Mouse (Mus musculus) forebrain, postnatal 0 days (tissue): ENCODE data around the gene Nrip3. TPM values are rescaled to one million over a fixed set of nuclear protein-coding genes. Genes with fewer than 3 reads are reported as not detected.
A peak's percentile ranks its signal among the peaks of the same experiment; 100 is the strongest.

Experiments
- ATAC-seq: fragments of 200-750 bp; cut with Nextera tagmentation; 2 replicates; pipeline ENCODE4 v1.8.0; 2017; ENCODE audit warnings: mild to moderate bottlenecking, moderate library complexity
- DNase-seq: peaks from one replicate; pipeline ENCODE4 v3.0.0-alpha.2; 2015
- H3K27ac ChIP-seq: fragments of 300-500 bp; sonication (generic); 2 replicates; pipeline ENCODE4 v1.5.1; 2014; ENCODE audit warnings: low read depth, mild to moderate bottlenecking, antibody characterized with exemption, low read length, moderate library complexity, mixed read lengths
- H3K27me3 ChIP-seq: fragments of 300-500 bp; sonication (generic); 2 replicates; pipeline ENCODE4 v1.6.1; 2014; ENCODE audit warnings: mild to moderate bottlenecking, low read length, mixed read lengths; ENCODE audit not compliant: insufficient read depth
- H3K36me3 ChIP-seq: fragments of 300-500 bp; sonication (generic); 2 replicates; pipeline ENCODE4 v1.6.1; 2014; ENCODE audit warnings: mild to moderate bottlenecking, moderate library complexity; ENCODE audit not compliant: insufficient read depth
- H3K4me1 ChIP-seq: fragments of 300-500 bp; sonication (generic); 2 replicates; pipeline ENCODE4 v1.6.1; 2014; ENCODE audit warnings: antibody characterized with exemption; ENCODE audit not compliant: insufficient read depth
- H3K4me2 ChIP-seq: fragments of 300-500 bp; sonication (generic); 2 replicates; pipeline ENCODE4 v1.6.1; 2014; ENCODE audit warnings: low read depth, mild to moderate bottlenecking, moderate library complexity
- H3K4me3 ChIP-seq: fragments of 300-500 bp; sonication (generic); 2 replicates; pipeline ENCODE4 v1.5.1; 2014; ENCODE audit warnings: low read depth, low read length, mixed read lengths
- H3K9ac ChIP-seq: fragments of 300-500 bp; sonication (generic); 2 replicates; pipeline ENCODE4 v1.6.1; 2014; ENCODE audit warnings: mild to moderate bottlenecking
- H3K9me3 ChIP-seq: fragments of 300-500 bp; sonication (generic); 2 replicates; pipeline ENCODE4 v1.6.1; 2016; ENCODE audit warnings: low read length
- CTCF ChIP-seq: sonication (generic); IDR thresholded peaks from 2 replicates; pipeline ENCODE4 v1.5.1; 2016; ENCODE audit warnings: antibody characterized with exemption, control low read depth, low read depth
- WGBS: fragments of 180-500 bp; shearing (Covaris S2); extraction: QIAGEN DNeasy Blood & Tissue Kit; methylation state at CpG from one replicate; pipeline ENCODE4 v1.1.7; 2014; 5-methylcytosine and 5-hydroxymethylcytosine counted together
- polyA plus RNA-seq: library from polyadenylated mRNA; unstranded; fragments of >200 nt; fragmentation: Nextera tagmentation; extraction: Ambion mirVana; gene quantifications from 2 replicates; pipeline ENCODE4 v1.2.1, GENCODE M21; 2015
- total RNA-seq: library from RNA; depleted of rRNA; stranded (reverse); fragments of >200 nt; gene quantifications from 2 replicates; pipeline ENCODE4 v1.2.3, GENCODE M21; 2014

Gene Nrip3
- total and polyA plus RNA-seq, 2 experiments from 2014 or later = 21.9 to 43.4 TPM

- Histone ChIP-seq H3K4me3 (no peak overlapping the region), H3K4me1 (no peaks in the 10 kb centered on the region), H3K4me2 (no peak overlapping the region), H3K9me3 (no peaks in the 10 kb centered on the region), H3K27me3 (no peaks in the 10 kb centered on the region), H3K27ac (no peak overlapping the region), H3K9ac (no peak overlapping the region), H3K36me3 (peaks cover 45% of the 10 kb centered on the region)
- TF ChIP-seq CTCF = no peak
- 90% methylated on average over 4 of the region's 4 CpGs for WGBS
- no peak for DNase-seq
- no peak for ATAC-seq
These were observed 47.0 kb downstream of the Nrip3 start for GRCm38 (mm10) chr7:109734806-109735205.

DNA sequence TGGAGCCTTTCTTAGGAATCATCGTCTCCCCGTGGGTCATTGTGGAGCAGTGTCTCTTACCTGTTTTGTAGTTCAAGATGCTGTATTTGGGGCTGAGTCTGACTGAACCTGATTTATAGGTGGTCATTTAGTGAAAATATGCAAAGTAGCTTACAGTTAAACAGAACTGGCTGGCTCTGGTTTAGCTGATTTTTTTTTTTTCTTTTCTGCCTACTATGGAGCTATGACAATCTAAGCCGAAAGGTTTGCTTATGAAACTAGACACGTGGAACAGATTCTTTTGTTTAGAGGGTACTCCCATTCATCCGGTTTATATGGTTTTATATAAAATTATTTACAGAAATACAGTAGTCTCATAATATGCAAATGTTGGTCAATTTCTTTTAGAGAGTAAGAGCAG, 50.2 kb downstream of the Nrip3 start, which contains the start of gene Ascl3:
Ascl3 (minus strand) TSS at position 101 of the 400 bp plus-strand sequence.
- Histone ChIP-seq H3K9me3 (no peaks in the 10 kb centered on the region), H3K4me1 (no peaks in the 10 kb centered on the region), H3K27ac (no peak within 1 kb of the TSS), H3K4me3 (no peak within 1 kb of the TSS), H3K4me2 (no peak within 1 kb of the TSS), H3K9ac (no peak within 1 kb of the TSS), H3K36me3 (peaks cover 19% of the 10 kb centered on the region), H3K27me3 (no peaks in the 10 kb centered on the region)
- no peak for TF ChIP-seq CTCF
- WGBS = 86% methylated on average over 5 of the region's 5 CpGs
- DNase-seq (no peak), ATAC-seq (no peak)

DNA sequence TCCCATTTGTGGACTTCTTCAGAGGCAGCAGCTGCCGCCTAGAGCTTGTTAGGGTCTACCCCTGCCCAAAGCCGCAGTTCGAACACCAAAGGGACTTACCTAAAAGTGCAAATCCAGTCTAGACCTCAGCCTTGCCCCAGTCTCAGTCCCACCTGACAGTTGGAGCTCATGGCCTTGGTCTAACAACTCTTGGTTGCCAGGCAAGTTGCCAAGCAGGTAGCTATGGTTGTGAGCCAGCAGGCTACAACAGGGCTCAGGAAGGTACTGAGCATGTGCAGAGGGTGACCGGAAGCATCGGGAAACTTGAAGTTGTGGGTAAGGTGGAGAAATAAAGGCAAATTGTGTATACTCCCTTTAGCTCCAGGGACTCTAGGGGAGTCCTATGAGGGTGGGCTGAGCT, 58.1 kb downstream of the Nrip3 start, which contains the start of gene BC051019:
BC051019 (minus strand) TSS at position 154 of the 400 bp plus-strand sequence.
- no peak for TF ChIP-seq CTCF
- 91% methylated on average over 5 of the region's 5 CpGs for WGBS

GRCm38 (mm10) chr7:109723114-109723513, 58.7 kb downstream of the Nrip3 start:
- 95% methylated on average over 8 of the region's 8 CpGs for WGBS

More for the DNA sequence above, 58.1 kb downstream of the Nrip3 start, which contains the start of gene BC051019:
- H3K4me2 ChIP-seq = no peak within 1 kb of the TSS
- H3K9me3 ChIP-seq = no peaks in the 10 kb centered on the region
- ATAC-seq (no peak), DNase-seq (no peak)
- H3K36me3 ChIP-seq = no peaks in the 10 kb centered on the region
- H3K27me3 ChIP-seq = no peaks in the 10 kb centered on the region
- H3K4me1 ChIP-seq = no peaks in the 10 kb centered on the region
- H3K27ac ChIP-seq = no peak within 1 kb of the TSS
- no peak within 1 kb of the TSS for H3K4me3 ChIP-seq
- no peak within 1 kb of the TSS for H3K9ac ChIP-seq

DNA sequence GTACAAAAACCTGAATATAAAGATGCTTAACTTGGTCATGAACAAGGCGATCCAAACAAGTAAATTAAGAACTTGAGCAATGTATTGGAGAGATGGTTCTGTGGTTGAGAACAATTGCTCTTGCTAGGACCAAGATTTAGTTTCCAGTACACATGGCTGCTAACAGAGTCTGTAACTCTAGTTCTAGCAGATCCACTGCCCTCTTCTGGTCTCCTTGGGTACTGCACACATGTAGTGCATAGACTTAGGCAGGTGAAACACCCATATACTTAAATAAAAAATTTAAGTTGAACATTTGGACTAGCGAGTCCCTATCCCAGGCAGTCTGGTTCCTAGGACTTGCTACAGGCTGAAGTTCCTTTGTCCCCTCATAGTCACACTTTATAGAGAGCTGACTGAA, 59.2 kb downstream of the Nrip3 start:
- no peak overlapping the region for H3K4me2 ChIP-seq
- no peak for DNase-seq
- WGBS = 95% methylated on average over 2 of the region's 2 CpGs

More at GRCm38 (mm10) chr7:109723114-109723513, 58.7 kb downstream of the Nrip3 start:
- Histone ChIP-seq H3K36me3 (no peaks in the 10 kb centered on the region), H3K9ac (no peak overlapping the region), H3K4me3 (no peak overlapping the region), H3K4me2 (no peak overlapping the region), H3K4me1 (no peaks in the 10 kb centered on the region), H3K27ac (no peak overlapping the region), H3K27me3 (no peaks in the 10 kb centered on the region), H3K9me3 (no peaks in the 10 kb centered on the region)
- no peak for ATAC-seq
- no peak for DNase-seq
- no peak for TF ChIP-seq CTCF

DNA sequence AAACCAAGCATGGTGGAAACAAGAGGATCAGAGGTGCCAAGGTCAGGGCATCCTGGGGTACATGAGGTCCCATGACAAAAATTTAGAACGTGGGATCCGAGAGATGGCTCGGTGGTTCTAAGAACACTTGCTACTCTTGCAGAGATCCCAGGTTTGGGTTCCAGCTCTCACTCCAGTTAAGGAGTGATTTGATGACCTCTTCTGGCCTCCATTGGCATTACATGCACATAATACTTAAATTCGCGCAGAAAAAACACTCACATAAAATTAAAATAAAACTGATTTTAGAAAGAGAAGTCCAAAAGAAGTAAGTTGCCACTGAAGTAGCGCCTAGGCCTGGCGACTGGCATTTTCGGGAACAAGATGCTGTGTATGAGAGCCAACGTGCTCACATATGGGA, 62.5 kb downstream of the Nrip3 start:
- Histone ChIP-seq H3K36me3 (no peaks in the 10 kb centered on the region), H3K9me3 (no peaks in the 10 kb centered on the region), H3K9ac (no peak overlapping the region), H3K4me1 (no peaks in the 10 kb centered on the region), H3K4me3 (no peak overlapping the region), H3K4me2 (no peak overlapping the region), H3K27me3 (no peaks in the 10 kb centered on the region), H3K27ac (no peak overlapping the region)
- ATAC-seq = no peak; the same call in 1 of the 2 replicates
- WGBS = 56% methylated on average over 9 of the region's 9 CpGs
- peak; percentile 64 for TF ChIP-seq CTCF
- DNase-seq = peak; percentile 72

More for the DNA sequence above, 59.2 kb downstream of the Nrip3 start:
- Histone ChIP-seq H3K9me3 (no peaks in the 10 kb centered on the region), H3K27me3 (no peaks in the 10 kb centered on the region), H3K9ac (no peak overlapping the region), H3K4me3 (no peak overlapping the region), H3K27ac (no peak overlapping the region), H3K4me1 (no peaks in the 10 kb centered on the region), H3K36me3 (no peaks in the 10 kb centered on the region)
- ATAC-seq = no peak
- TF ChIP-seq CTCF = peak; percentile 44

- H3K27ac ChIP-seq = no peak overlapping the region
- no peak overlapping the region for H3K4me2 ChIP-seq
- no peaks in the 10 kb centered on the region for H3K27me3 ChIP-seq
- H3K4me1 ChIP-seq = no peaks in the 10 kb centered on the region
- H3K36me3 ChIP-seq = 0 out of 2 replicates have a peak, but pooled peaks cover 17% of the 10 kb centered on the region
- H3K4me3 ChIP-seq = no peak overlapping the region
- 83% methylated on average over 2 of the region's 2 CpGs for WGBS
- no peak for DNase-seq
- H3K9ac ChIP-seq = no peak overlapping the region
- no peak for TF ChIP-seq CTCF
- ATAC-seq = no peak
- no peaks in the 10 kb centered on the region for H3K9me3 ChIP-seq
These were observed 68.3 kb downstream of the Nrip3 start for GRCm38 (mm10) chr7:109713434-109713982.
